Mouse (Mus musculus) CH12.LX (cell line): ENCODE results near the gene Gm10563. TPM values are rescaled to one million over a fixed set of nuclear protein-coding genes. Genes with fewer than 3 reads are reported as not detected.
"Not testable (repeated sequence)": the region's sequence is repeated elsewhere in the genome, so short reads cannot be mapped to it uniquely, and the experiment has no call there.

Experiments
- DNase-seq: peaks from one replicate; pipeline ENCODE4 v3.0.0-alpha.2; 2013; ENCODE audit errors: extremely low read depth
- H3K27ac ChIP-seq: 2 replicates; pipeline ENCODE4 v1.5.1; 2012; ENCODE audit warnings: low read depth, mild to moderate bottlenecking, control low read depth, moderate library complexity; ENCODE audit not compliant: insufficient read depth
- H3K27me3 ChIP-seq: replicated peaks from 2 replicates; pipeline ENCODE3; 2012; ENCODE audit warnings: inconsistent platforms
- H3K36me3 ChIP-seq, 2 experiments: replicated peaks in 1 of 2; 2 replicates each; pipeline versions ENCODE3 to v1.6.1; 2012; ENCODE audit warnings: inconsistent platforms in 1 of 2, low read length in 1 of 2, mild to moderate bottlenecking in 1 of 2, mixed read lengths in 1 of 2, moderate library complexity in 1 of 2; ENCODE audit not compliant: control insufficient read depth in 1 of 2, insufficient read depth in 1 of 2
- H3K4me1 ChIP-seq, 2 experiments: 2 replicates each; pipeline ENCODE4 v1.6.1; 2012; ENCODE audit warnings: inconsistent platforms in 1 of 2, moderate library complexity in 1 of 2; ENCODE audit not compliant: insufficient read depth in 2 of 2, control insufficient read depth in 1 of 2
- H3K4me2 ChIP-seq: 2 replicates; pipeline ENCODE4 v1.6.1; 2012; ENCODE audit warnings: low read depth, mild to moderate bottlenecking, control low read depth; ENCODE audit not compliant: poor library complexity, insufficient read depth, severe bottlenecking
- H3K4me3 ChIP-seq, 3 experiments: fragments of 150-350 bp in 1 of 3; sonication (generic) in 1 of 3; replicated peaks in 1 of 3; 2 replicates each; pipeline versions ENCODE3 to v1.5.1; 2011 to 2012; ENCODE audit warnings: low read depth in 2 of 3, low read length in 2 of 3, mild to moderate bottlenecking in 2 of 3, moderate library complexity in 2 of 3, control low read depth in 1 of 3, improper control_type of control experiment in 1 of 3, inconsistent platforms in 1 of 3, mixed read lengths in 1 of 3; ENCODE audit not compliant: poor library complexity in 1 of 3
- H3K79me2 ChIP-seq: replicated peaks from 2 replicates; pipeline ENCODE4 v1.6.1; 2012; ENCODE audit warnings: mild to moderate bottlenecking, moderate library complexity; ENCODE audit not compliant: control insufficient read depth, poor library complexity, insufficient read depth, severe bottlenecking; ENCODE audit errors: extremely low read depth
- H3K9ac ChIP-seq: 2 replicates; pipeline ENCODE4 v1.6.1; 2012; ENCODE audit warnings: low read depth, mild to moderate bottlenecking, control low read depth, moderate library complexity; ENCODE audit not compliant: insufficient read depth
- H3K9me3 ChIP-seq: replicated peaks from 2 replicates; pipeline ENCODE3; 2012; ENCODE audit warnings: low read length, inconsistent platforms, mixed read lengths
- BHLHE40 ChIP-seq: IDR thresholded peaks from 2 replicates; pipeline ENCODE4 v1.6.1; 2011; ENCODE audit warnings: mild to moderate bottlenecking, low read depth, low read length, improper control_type of control experiment
- CHD1 ChIP-seq: IDR thresholded peaks from 2 replicates; pipeline ENCODE4 v1.6.1; 2012; ENCODE audit warnings: low read depth, low read length, improper control_type of control experiment, inconsistent platforms
- CHD2 ChIP-seq: IDR thresholded peaks from 2 replicates; pipeline ENCODE4 v1.6.1; 2011; ENCODE audit warnings: low read length, improper control_type of control experiment
- HCFC1 ChIP-seq: IDR thresholded peaks from 2 replicates; pipeline ENCODE4 v1.6.1; 2012; ENCODE audit warnings: low read depth, mild to moderate bottlenecking, inconsistent platforms, low read length, improper control_type of control experiment
- JUND ChIP-seq: conservative IDR thresholded peaks from 2 replicates; pipeline ENCODE4 v1.6.1; 2011; ENCODE audit warnings: low read depth, low read length, improper control_type of control experiment
- MAFK ChIP-seq: IDR thresholded peaks from 2 replicates; pipeline ENCODE4 v1.6.1; 2011; ENCODE audit warnings: low read length, improper control_type of control experiment; ENCODE audit not compliant: insufficient replicate concordance
- MAX ChIP-seq: IDR thresholded peaks from 2 replicates; pipeline ENCODE4 v1.6.1; 2011; ENCODE audit warnings: low read length, improper control_type of control experiment
- MEF2A ChIP-seq: IDR thresholded peaks from 2 replicates; pipeline ENCODE4 v1.6.1; 2014; ENCODE audit warnings: low read depth, mild to moderate bottlenecking, inconsistent platforms, low read length, improper control_type of control experiment, borderline replicate concordance
- MXI1 ChIP-seq: IDR thresholded peaks from 2 replicates; pipeline ENCODE4 v1.6.1; 2011; ENCODE audit warnings: mild to moderate bottlenecking, low read depth, low read length, improper control_type of control experiment
- MYC ChIP-seq: IDR thresholded peaks from 2 replicates; pipeline ENCODE4 v1.6.1; 2011; ENCODE audit warnings: low read depth, mild to moderate bottlenecking, improper control_type of control experiment, low read length
- PAX5 ChIP-seq: IDR thresholded peaks from 2 replicates; pipeline ENCODE4 v1.6.1; 2012; ENCODE audit warnings: low read length, inconsistent platforms, mixed read lengths
- POLR2A ChIP-seq: IDR thresholded peaks from 2 replicates; pipeline ENCODE4 v1.6.1; 2011; ENCODE audit warnings: low read depth, mild to moderate bottlenecking, improper control_type of control experiment, low read length
- RCOR1 ChIP-seq: conservative IDR thresholded peaks from 2 replicates; pipeline ENCODE4 v1.6.1; 2012; ENCODE audit warnings: low read depth, mild to moderate bottlenecking, inconsistent platforms, low read length, improper control_type of control experiment
- SIN3A ChIP-seq: IDR thresholded peaks from 2 replicates; pipeline ENCODE4 v1.6.1; 2012; ENCODE audit warnings: low read length, improper control_type of control experiment, inconsistent platforms
- TBP ChIP-seq: conservative IDR thresholded peaks from 2 replicates; pipeline ENCODE4 v1.6.1; 2011; ENCODE audit warnings: low read depth, low read length, improper control_type of control experiment
- TCF12 ChIP-seq: IDR thresholded peaks from 2 replicates; pipeline ENCODE4 v1.6.1; 2014; ENCODE audit warnings: low read depth, mild to moderate bottlenecking, inconsistent platforms, low read length, improper control_type of control experiment
- UBTF ChIP-seq: IDR thresholded peaks from 2 replicates; pipeline ENCODE4 v1.6.1; 2012; ENCODE audit warnings: low read depth, mild to moderate bottlenecking, inconsistent platforms, low read length, improper control_type of control experiment, moderate library complexity
- USF1 ChIP-seq: IDR thresholded peaks from 2 replicates; pipeline ENCODE4 v1.6.1; 2014; ENCODE audit warnings: low read depth, mild to moderate bottlenecking, inconsistent platforms, low read length, improper control_type of control experiment
- ZKSCAN1 ChIP-seq: IDR thresholded peaks from 2 replicates; pipeline ENCODE4 v1.6.1; 2012; ENCODE audit warnings: low read depth, inconsistent platforms, low read length, improper control_type of control experiment, borderline replicate concordance
- ZMIZ1 ChIP-seq: IDR thresholded peaks from 2 replicates; pipeline ENCODE4 v1.6.1; 2012; ENCODE audit warnings: low read depth, mild to moderate bottlenecking, inconsistent platforms, low read length, improper control_type of control experiment
- ZNF384 ChIP-seq: IDR thresholded peaks from 2 replicates; pipeline ENCODE4 v1.6.1; 2012; ENCODE audit warnings: low read depth, low read length, improper control_type of control experiment, inconsistent platforms
- dilution Hi-C: fragments of 300-500 bp; cut with MboI; formaldehyde crosslinking; loops from 2 replicates; pipeline ENCODE4 v1.14.3; 2020; ENCODE audit warnings: low sequenced_read_pairs; ENCODE audit not compliant: extremely low pct_unique_long_range_greater_than_20kb, extremely low pct_ligation_motif_present
- in situ Hi-C: fragments of 300-500 bp; cut with MboI; formaldehyde crosslinking; loops from 3 replicates; pipeline ENCODE4 v1.14.3; 2019; ENCODE audit warnings: low sequenced_read_pairs, low pct_ligation_motif_present, low pct_unique_long_range_greater_than_20kb, mixed read lengths
- polyA plus RNA-seq: library from polyadenylated mRNA; unstranded; fragments of >175 nt; gene quantifications from 2 replicates; pipeline ENCODE4 v1.2.1, GENCODE M21; 2012; ENCODE audit warnings: low read depth; ENCODE audit not compliant: insufficient read length
- total RNA-seq, 2 experiments: library from RNA; depleted of rRNA; stranded (reverse); fragments of 300-350 nt in 1 of 2; fragments of >200 nt in 1 of 2; gene quantifications; 2 replicates each; pipeline ENCODE4 v1.2.3; 2012 to 2014

Gene Gm10563
- total and polyA plus RNA-seq, 3 experiments = not detected

GRCm38 (mm10) chr4:155692421-155692820 is 47.2 kb upstream of the Gm10563 start:
- no peaks in the 10 kb centered on the region for H3K79me2 ChIP-seq
- H3K9me3 ChIP-seq = peaks cover 3% of the 10 kb centered on the region
- no peak overlapping the region for H3K4me3 ChIP-seq
- H3K36me3 ChIP-seq = no peaks in the 10 kb centered on the region
- no peak overlapping the region for H3K27ac ChIP-seq
- H3K9ac ChIP-seq = no peak overlapping the region
- TF ChIP-seq MXI1 (no peak), UBTF (no peak), RCOR1 (no peak), JUND (no peak), POLR2A (no peak), USF1 (no peak), ZMIZ1 (no peak), MYC (no peak), BHLHE40 (no peak), ZNF384 (no peak), HCFC1 (no peak), TBP (no peak)
- dilution Hi-C loops = no loop called here
- no peak for DNase-seq
- peaks cover 26% of the 10 kb centered on the region for H3K27me3 ChIP-seq
- in situ Hi-C loops = loop anchor here (10.0 kb wide), 1 partner anchor 208 kb away; no protein-coding TSS in a partner anchor
- peaks cover 24 to 52% of the 10 kb centered on the region in 2 experiments for H3K4me1 ChIP-seq
- H3K4me2 ChIP-seq = no peak overlapping the region

DNA sequence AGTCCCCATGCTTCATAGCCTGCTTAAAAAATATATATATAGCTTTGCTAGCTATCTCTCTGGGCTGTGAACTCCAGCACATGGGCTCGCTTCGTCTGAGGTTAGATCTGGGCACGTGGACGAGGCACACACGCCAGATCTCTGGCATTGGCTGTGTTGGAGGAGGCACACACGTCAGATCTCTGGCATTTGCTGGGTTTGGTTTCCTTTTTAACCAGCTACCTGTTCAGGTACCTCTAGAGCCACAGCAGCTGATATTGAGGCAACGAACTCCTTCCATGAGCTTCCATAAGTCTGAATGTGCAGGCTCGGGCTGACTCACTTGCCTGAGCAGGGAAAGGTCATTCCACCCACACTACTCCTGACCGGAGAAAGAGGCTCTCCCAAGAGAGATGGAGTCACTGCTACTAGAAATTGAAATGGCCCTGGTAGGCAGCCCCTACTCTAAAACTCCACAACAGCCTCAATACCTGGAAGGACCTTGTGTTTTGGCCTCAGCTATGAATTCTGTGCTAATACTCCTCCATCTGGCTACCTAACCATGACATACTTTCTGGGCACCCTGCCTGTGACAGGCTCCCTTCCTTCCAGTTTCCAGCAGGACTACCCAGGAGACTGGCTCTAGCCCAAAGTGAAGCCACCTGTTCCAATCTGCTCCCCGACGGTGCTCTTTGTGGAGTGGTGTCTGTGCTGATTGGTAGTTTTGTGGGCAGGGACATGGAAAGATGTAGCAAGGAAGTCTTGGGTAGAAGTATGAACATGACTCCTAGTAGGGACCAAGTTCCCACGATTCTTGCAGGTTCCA is 45.6 kb upstream of the Gm10563 start:
- Histone ChIP-seq H3K4me3 (no peak overlapping the region), H3K79me2 (no peaks in the 10 kb centered on the region), H3K4me2 (no peak overlapping the region), H3K27ac (no peak overlapping the region), H3K27me3 (peaks cover 26% of the 10 kb centered on the region), H3K9ac (no peak overlapping the region), H3K4me1 (peaks cover 17 to 48% of the 10 kb centered on the region in 2 experiments), H3K9me3 (peaks cover 3% of the 10 kb centered on the region), H3K36me3 (no peaks in the 10 kb centered on the region)
- in situ Hi-C loops = loop anchor here (10.0 kb wide), 1 partner anchor 206 kb away; no protein-coding TSS in a partner anchor
- DNase-seq = no peak
- dilution Hi-C loops = no loop called here
- TF ChIP-seq SIN3A (no peak), CHD2 (no peak), PAX5 (no peak), MAFK (no peak), MYC (no peak), JUND (no peak), TCF12 (no peak), MAX (no peak), UBTF (no peak), ZNF384 (no peak), CHD1 (no peak), RCOR1 (no peak), MEF2A (no peak), USF1 (no peak), ZKSCAN1 (no peak)

DNA sequence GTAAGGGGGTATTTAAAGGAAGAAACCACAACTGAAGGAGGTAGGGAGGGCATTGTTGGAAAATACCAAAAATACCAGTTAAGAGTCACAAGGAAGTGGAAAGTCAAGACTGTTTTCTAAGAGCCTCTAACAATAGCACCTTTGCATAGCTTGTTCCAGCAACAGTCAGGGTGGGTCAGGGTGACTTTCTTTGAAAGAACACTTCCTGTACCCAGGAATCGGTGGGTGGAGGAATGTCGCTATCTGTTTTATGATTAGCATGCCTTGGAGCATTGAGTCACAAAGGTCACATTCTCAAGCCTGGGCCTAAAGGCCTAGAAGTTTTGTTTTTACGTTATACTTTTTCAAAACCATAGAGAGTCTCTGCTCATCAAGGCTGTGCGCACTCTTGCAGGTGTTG is 42.6 kb upstream of the Gm10563 start:
- H3K9ac ChIP-seq, in situ Hi-C loops, H3K27ac ChIP-seq, H3K9me3 ChIP-seq, H3K36me3 ChIP-seq, DNase-seq, dilution Hi-C loops, H3K4me3 ChIP-seq, H3K27me3 ChIP-seq, H3K4me2 ChIP-seq, H3K79me2 ChIP-seq: not testable (repeated sequence)
- peaks cover 10 to 32% of the 10 kb centered on the region in 2 experiments; a peak in 3 of 4 replicates for H3K4me1 ChIP-seq
